Mouse (Mus musculus): Measurements from ENCODE around the gene 1600002K03Rik.

Gene 1600002K03Rik

GRCm38 (mm10) chr10:80172527-80173292 lies at the start of gene 1600002K03Rik:
TSS of gene 1600002K03Rik (plus strand) at chr10:80172944.
- DNase-seq = peak; percentile 87

DNA sequence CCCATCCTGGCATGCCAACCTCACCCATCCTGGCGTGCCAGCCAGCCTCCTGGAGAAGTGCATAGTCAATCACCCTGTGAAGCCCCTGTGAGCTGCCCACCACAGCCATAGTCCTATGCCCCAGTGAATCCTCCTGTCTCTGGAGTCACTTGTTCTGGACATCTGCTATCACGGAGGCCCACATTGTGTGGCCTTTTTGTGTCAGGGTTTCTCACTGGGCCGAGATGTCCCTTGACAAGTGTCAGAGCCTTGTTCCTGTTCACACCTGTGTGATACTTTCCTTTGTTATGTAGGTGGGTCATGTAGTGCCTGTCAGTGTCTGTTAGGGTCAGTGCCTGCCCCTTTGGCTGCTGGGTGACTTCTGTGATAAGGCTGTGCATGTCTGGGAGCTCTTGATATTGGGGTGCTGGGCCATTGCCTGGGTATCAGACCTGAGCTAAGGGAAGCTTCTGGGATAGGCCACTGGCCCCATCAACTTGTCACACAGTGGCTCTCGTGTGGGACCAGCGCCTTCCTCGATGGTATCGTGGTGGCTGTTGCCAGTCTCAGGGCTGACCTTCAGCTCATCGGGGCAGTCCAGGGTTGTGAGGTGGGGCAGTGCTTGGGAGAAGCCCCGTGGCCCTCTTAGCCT lies 48.7 kb upstream of the 1600002K03Rik start:
- DNase-seq = no peak

GRCm38 (mm10) chr10:80127920-80128319 lies 44.8 kb upstream of the 1600002K03Rik start:
- DNase-seq = no peak

GRCm38 (mm10) chr10:80129846-80130245 lies 42.9 kb upstream of the 1600002K03Rik start:
- DNase-seq = peak; percentile 70

DNA sequence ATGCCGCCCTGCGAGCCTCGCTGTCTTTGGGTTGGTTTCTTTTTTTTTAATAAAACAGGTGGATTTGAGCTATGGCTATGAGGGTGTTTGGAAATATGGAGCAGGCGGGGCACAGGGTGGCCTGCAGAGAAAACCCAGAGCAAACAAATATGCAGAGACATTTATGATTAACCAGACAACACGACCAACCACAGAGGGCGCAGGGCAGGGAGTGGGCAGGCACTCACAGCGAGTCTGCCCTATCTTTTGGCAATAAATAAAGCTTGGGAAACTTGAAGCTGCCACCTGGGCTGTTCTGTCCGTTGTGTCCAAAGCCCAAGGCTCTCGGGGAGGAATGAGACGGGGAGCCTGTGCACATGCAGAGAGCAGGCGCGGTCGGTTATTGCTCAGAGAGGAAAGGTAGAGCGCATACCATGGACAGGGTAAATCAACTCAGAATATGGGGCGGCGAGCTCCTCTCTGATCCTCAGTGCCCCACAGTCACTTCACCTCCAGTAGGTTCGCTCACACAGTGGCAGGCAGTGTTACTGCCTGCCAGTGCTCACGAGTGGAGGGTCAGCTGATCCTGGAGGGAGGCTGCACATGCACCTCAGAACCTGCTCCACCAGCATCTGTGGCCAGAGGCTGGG lies 42.2 kb upstream of the 1600002K03Rik start:
- no peak for DNase-seq

GRCm38 (mm10) chr10:80131316-80131951 lies 41.3 kb upstream of the 1600002K03Rik start:
- DNase-seq = no peak

DNA sequence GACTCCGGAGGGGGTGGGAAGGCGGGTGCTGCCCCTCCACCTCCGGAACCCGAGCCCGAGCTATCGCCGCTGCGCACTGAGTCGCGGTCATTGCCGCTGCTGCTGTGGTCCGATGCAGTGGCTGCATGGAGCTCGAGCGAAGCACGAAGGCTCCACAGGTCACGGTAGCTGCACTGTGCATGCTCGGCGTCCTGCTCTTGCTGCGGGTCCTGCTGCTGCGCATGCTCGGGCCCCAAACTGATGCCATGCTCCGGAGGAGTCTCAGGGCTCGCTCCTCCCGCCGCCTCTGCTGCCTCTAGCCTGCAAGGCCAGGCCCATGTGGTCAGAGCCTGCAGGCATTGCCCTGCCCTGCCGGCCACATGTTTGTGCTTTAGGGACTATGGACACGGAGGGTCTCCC lies 40.8 kb upstream of the 1600002K03Rik start:
- no peak for DNase-seq

DNA sequence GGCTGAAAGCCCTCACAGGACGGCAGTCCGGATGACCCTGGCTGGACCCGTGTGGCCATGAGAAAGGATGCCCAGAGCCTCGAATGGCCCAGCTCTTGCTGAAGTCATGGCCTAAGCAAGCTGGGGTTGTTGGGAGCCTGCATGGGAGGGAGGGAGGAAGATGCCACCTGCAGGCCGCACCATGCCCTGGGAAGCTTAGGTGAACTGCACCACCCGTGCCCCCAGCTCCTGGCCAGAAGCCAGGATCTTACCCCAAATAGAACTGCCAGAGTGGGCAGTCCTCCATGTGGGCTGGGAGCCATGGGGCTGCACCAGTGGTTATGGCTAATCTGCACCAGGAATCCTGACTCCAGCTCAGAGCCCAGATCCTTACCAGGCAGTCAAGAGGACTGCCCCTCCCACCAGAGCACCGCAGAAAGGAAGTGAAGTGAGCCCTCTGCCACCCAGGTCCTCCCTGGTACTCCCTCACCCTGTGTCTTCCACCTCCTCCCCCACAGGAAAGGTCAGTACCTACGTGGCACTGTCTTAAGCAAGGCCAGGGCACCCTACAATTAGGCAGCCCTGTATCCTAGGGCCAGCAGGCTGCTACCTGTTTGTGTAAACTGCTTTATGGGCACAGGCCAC lies 39.4 kb upstream of the 1600002K03Rik start:
- DNase-seq = no peak

- peak; percentile 23 for DNase-seq
Measured at GRCm38 (mm10) chr10:80134421-80134820, 38.3 kb upstream of the 1600002K03Rik start.

DNA sequence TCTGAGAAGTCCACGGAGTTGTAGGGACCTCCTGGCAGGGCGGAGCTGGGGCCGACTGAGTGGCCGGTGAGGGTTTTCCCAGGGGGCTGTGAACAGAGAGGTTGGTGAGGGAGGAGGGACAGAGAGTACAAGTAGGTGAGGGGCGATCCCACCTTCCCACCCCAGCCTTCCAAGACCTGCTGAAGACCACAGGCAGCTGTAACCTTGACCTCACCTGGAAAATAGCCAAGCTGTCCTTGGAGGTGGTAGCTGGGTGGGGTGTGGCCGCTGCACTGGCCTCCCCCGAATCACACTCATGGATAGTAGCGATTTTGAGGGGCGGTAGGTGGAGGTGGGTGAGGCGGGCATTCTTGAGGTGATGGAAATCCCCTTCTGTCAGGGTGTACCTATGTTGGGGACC lies 37.6 kb upstream of the 1600002K03Rik start:
- DNase-seq = peak; percentile 29

GRCm38 (mm10) chr10:80135641-80136040 lies 37.1 kb upstream of the 1600002K03Rik start:
- DNase-seq = no peak

- no peak for DNase-seq
Measured at GRCm38 (mm10) chr10:80136179-80136951, 36.4 kb upstream of the 1600002K03Rik start.

DNA sequence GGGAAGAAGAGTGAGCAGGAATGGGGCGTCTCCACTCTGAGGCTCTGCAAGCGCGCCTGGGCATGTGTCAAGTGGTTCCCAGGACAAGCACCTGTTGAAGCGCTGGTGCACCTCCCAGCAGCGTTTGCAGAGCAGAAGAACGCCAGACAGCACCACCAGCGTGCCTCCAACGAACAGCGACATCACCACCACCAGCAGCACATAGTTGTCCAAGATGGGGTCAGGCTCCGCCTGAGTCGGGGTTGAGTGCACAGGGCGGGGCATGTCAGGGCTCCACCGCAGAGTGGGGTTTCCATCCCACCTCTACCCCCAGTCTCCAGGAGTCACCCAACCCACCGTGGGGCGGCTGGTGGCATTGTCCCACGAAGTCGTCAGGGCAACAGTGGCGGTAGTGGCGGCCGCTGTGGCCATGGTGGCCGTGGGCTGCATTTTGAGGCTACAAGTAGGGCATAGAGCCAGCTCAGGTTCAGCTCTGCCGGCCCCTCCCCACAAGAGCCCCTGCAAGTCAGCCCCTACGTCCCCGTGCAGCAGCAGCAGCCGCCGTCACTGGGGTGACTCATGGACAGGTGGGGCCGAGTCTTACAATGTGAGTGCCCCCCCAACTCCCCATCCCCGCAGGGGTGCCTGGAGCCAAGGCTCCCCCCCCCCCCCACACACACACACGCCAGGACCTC lies 35.7 kb upstream of the 1600002K03Rik start:
- peak; percentile 58 for DNase-seq

- peak; percentile 60 for DNase-seq
Measured at GRCm38 (mm10) chr10:80137626-80138552, 34.9 kb upstream of the 1600002K03Rik start.

GRCm38 (mm10) chr10:80138553-80139438 lies 33.9 kb upstream of the 1600002K03Rik start, which contains the start of gene Atp5d:
TSS of gene Atp5d (plus strand) at chr10:80138632.
- DNase-seq = peak; percentile 79

DNA sequence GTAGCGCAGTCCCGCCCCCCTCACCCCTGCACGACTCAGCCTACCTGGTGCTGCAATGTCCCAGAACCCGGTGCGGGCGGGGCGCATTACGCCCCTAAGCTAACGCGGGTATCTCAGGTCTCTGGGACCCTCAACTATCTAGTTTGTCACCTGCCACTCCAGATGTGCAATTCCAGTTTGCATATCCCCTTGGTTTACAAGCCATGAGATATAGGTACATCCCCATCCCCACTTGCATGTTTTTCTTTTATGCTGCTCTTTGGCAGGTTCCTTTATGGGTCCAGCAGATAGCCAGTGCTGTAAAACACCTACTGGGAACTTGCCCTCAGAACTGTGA lies 33.3 kb upstream of the 1600002K03Rik start:
- DNase-seq = no peak

- peak; percentile 35 for DNase-seq
Measured at GRCm38 (mm10) chr10:80139975-80140665, 32.6 kb upstream of the 1600002K03Rik start.

DNA sequence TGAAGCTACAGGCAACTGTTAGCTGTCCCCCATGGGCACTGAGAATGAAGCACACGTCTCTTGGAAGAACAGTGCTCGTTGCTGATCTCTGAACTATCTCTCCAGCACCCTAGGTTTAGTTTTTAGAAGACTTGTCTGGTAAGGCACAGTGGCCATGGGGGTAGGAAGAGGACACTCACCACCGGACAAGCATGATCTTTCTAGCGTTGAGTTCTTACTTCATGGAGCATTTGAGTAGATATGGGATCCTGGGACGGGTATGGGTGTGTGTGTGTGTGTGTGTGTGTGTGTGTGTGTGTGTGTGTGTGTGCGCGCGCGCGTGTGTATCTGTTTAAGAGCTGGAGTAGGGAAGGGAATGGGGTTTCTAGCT lies 32.1 kb upstream of the 1600002K03Rik start, which contains the start of gene Cbarp:
Gene Cbarp, minus strand, starts transcription at position 170 of the 370 bp plus-strand sequence.
- no peak for DNase-seq

GRCm38 (mm10) chr10:80141243-80141642 lies 31.5 kb upstream of the 1600002K03Rik start:
- peak; percentile 98 for DNase-seq
